Mouse (Mus musculus) adrenal gland, postnatal 10 days (tissue): ENCODE data around the gene Ston2. TPM values are rescaled to one million over a fixed set of nuclear protein-coding genes. Genes with fewer than 3 reads are reported as not detected.
"Not testable (repeated sequence)": the region's sequence is repeated elsewhere in the genome, so short reads cannot be mapped to it uniquely, and the experiment has no call there.

Source experiments
- DNase-seq: peaks from one replicate; pipeline ENCODE4 v3.0.0; 2021; ENCODE audit warnings: mixed read lengths
- total RNA-seq, 2 experiments: library from RNA; stranded (reverse); gene quantifications; 2 replicates each; pipeline ENCODE4 v1.2.3; 2021

Gene Ston2
- total RNA-seq, 2 experiments from 2014 or later, result 10.0 to 12.9 TPM

DNA sequence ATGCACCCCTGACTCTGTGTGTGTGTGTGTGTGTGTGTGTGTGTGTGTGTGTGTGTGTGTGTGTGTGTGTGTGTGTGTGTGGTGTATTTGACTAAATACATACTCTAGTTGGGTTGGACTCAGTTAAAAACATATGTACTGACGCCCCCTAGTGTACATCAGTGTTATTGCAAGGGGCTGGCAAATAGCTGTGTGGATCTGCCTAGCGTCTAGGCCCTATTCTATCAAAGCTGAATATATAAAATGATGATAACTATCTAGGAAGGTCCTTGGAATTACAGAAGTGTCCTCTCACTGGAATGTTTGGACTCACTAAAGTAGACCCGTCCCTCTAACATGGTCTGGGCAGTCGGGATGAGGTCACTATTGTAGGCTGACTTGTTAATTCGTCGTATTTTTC lies 1.6 kb upstream of the Ston2 start:
- peak; percentile 77 for DNase-seq

GRCm38 (mm10) chr12:91788446-91788845 lies 259 bp upstream of the Ston2 start:
- not testable (repeated sequence) for DNase-seq

DNA sequence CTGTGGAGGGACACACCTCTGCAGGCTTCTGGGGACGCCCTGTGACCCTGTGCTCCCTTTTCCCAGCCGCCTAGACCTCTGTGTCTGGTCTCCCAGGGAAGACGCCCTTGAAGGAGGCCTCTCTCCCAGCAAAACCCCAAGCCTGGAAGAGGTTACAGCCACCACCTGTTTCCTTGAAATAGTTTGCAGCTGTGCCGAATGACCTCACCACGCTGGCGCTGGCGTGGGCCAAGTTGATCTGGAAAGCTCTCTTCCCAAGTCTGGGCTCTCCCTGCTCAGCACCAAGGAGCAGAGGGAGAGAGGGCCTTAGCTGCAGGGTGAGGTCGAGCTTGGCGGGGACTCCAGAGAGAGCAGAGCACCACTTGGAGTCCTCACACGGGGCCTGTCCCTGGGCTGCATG lies 1.8 kb downstream of the Ston2 start:
- DNase-seq, result peak; percentile 61

- no peak for DNase-seq
Measured at GRCm38 (mm10) chr12:91781432-91781831, 6.8 kb downstream of the Ston2 start.

- DNase-seq, result no peak
Measured at GRCm38 (mm10) chr12:91780531-91780930, 7.7 kb downstream of the Ston2 start.

DNA sequence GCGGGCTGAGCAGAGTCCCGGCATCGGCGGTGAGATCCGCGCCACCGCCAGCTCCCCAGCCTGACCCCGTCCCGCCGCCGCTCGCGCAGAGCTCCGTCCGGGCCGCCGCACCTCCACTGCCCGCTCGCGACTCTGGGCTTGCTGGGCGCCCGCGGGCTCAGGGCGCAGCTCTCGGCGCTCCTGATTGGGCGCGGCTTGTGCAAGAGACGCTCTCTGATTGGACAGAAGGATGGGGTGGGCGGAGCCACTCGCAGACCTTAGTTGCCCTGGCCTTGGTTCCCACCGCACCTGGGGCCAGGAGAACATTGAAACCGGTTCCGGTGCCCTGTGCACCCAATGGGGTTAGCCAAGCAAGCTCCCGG lies 9.2 kb downstream of the Ston2 start:
- peak; percentile 89 for DNase-seq

GRCm38 (mm10) chr12:91778211-91779003 lies 9.8 kb downstream of the Ston2 start:
- DNase-seq, result peak; percentile 71

- no peak for DNase-seq
Measured at GRCm38 (mm10) chr12:91776342-91776741, 11.8 kb downstream of the Ston2 start.

DNA sequence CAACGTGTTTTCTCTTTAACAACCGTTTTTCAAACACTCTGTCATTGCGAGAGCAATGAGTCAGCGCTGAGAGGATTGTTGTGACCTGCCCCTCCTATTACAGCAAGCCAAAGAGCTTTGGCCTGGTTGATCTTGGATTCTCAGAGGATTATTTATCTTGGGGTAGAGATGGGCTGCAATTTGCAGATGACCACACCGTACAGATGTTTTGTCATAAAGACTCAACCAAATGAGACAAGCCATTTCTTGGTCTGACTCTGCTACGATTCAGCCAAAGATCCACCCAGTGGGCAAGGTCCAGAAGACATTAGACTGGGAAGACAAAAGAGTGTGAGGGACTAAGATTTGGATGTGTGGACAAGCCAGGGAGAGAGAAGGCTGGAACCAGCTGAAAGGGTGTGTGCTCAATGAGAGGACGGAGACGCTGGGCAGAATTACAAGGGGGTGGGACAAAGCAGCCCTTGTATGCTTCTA lies 13.3 kb downstream of the Ston2 start:
- DNase-seq, result no peak

DNA sequence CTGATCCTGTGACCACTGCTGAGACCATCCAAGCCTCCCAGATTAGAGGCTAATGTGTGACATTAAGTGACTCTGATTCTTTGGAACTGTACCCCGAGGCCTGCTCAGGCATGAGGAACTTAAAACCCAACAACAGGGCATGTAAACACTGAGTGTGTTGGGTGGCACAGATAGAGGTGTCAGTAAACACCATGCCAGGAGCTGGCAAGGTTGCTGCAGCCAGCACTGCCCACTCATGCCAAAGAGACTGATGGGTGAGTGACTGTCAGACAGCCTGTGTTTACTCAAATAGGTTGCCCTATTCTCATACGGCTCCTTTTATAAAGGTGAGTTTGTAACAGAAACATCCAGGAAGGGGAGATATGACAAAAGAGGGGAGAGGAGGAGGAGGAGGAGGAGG lies 19.3 kb downstream of the Ston2 start:
- no peak for DNase-seq

DNA sequence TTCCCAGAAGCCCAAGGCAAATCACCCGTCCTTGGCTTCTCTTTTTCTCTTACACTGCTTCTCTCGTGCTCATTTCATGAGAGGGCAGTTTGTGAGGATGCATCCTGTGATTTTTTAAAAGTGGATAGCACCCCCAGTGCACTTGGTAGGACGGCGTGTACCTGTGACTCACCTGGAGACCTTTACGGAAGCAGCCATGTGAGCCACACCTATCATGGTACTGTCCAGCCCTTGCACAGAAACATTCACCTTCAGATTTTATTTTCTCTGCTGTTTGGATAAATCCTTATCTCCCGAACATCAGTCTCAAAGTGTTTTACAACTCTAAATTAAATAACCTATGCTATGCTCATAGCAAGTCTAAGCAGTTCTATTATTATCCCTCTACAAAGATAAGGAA lies 20.0 kb downstream of the Ston2 start:
- DNase-seq, result no peak

DNA sequence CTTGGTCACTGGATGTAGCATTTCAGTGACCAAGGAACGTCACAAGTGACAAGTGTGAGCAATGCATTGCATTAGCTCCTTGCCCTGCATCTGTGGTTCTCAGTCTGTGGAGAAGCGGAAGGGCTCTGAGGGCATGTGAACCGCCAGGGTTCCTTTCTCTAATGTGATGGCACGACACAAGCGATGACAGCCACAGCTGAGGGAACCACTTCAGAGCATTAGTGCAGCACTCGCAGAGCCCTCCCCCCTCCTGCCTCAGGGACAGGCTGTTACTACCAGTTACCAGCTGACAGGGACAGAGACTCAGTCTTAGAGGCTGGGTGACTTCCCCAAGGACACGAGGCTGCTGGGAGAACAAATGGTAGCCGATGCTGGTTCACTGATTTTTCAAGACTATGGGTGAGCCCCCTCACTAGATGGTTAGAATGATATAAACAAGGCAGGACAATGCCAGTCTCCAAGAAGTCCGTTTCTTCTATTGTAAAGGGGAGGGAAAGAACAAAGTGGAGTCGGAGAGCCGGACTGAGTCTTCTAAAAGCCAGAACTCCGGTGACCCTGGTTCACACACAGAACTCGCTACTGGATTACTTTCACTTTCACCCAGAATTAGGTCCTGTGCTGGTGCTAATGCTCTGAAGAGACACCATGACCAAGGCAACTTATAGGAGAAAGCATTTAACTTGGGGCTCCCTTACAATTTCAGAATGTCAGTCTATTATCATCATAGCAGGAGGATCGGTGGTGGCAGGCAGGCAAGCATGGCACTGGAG lies 21.7 kb downstream of the Ston2 start:
- DNase-seq, result peak; percentile 68

- no peak for DNase-seq
Measured at GRCm38 (mm10) chr12:91765504-91765903, 22.7 kb downstream of the Ston2 start.

GRCm38 (mm10) chr12:91765054-91765453 lies 23.1 kb downstream of the Ston2 start:
- DNase-seq, result peak; percentile 22

- DNase-seq, result no peak
Measured at GRCm38 (mm10) chr12:91764471-91764870, 23.7 kb downstream of the Ston2 start.

DNA sequence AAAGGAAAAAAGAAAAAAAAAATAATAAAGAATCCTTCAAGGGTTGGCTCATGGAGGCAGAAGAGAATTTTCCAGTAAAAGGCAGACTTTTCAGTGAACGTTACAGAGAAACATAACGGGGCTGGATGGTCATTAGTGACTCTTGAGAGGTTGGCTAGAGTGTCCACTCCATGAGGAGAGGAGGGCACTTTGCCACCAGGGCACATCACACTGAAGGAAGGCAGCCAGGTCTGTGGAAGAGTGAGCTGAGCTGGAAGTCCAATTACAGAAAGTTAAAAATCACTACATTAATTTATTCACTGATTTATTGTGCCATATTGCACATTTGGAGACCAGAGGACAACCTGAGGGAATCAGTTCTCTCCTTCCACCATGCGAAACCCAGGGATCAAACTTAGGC lies 28.4 kb downstream of the Ston2 start:
- DNase-seq, result no peak

GRCm38 (mm10) chr12:91757854-91758562 lies 30.2 kb downstream of the Ston2 start:
- DNase-seq, result no peak

- no peak for DNase-seq
Measured at GRCm38 (mm10) chr12:91756562-91757166, 31.5 kb downstream of the Ston2 start.

DNA sequence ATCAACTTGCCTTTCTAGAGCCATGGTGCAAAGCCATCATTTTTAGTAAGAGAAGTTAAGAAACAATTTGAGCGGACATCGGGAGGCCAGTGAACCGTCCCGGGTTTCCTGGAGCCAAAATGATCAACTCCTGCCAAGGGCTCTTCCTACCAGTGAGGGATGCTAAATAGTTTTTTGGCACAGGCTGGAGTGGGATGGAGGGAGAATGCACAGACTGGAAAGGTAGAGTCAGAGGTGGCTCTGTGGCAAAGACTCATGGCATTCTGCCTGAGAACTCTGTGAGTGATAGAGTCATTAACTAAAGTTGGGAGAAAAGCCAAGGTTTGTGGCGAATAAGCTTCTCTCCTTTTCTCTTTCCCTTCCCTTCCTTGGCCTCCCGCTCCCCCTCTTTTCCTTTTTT lies 33.6 kb downstream of the Ston2 start:
- no peak for DNase-seq

DNA sequence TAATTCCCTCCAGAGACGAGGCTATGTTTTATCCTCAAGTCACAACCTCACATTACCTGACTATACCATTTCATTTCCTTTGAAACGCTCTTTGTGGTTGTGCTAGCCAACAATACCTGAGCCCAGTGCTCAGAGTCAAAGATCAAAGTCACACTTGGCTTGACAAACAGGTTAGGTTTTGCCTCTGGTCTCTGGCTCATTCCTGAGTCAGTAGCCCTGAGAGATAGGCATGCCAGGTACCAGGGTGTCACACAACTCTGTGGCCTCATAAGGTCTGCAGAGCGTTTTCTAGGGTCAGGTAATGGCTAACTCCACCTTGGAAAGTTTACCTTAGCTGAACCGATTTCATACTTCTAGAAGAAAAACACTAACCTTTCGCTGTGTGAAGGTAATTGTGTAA lies 35.5 kb downstream of the Ston2 start:
- no peak for DNase-seq

DNA sequence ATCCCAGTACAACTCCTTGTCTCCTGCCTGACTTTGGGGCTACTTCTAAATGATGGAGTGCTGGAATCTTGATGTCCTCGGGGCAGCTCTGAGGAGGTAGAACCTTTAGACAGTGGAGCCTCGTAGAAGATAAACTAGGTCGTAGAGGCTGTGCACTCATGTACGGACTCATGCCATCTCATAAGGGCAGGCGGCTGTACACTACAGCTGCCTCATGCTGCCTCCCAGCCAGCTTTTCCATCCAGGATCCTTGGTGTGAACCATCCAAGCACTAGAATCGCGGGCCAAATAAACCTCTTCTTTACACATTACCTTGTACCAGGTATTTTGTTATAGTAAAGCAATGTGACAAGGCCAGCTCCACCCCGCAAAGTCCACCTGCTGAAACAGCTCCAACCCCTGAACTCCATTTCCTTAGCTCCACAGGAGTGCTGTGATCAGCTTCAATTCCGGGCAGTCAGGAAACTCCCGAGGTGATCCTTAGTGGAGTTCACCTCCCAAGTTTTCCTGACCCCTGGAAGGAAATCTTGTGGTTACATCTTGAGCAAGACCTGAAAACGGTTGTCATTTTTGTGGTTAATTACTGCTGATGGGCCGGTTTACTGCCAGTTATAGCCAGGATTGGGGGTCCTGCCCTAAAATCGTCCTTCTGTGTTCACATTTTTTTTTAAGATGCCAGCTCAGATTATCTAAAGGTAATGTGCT lies 36.1 kb downstream of the Ston2 start:
- DNase-seq, result no peak
